Mouse (Mus musculus) kidney, postnatal 10 days (tissue): ENCODE data around the gene Paxx.

Experiments used
- DNase-seq: peaks from one replicate; pipeline ENCODE4 v3.0.0; 2021; ENCODE audit warnings: mixed read lengths

The Paxx gene

GRCm38 (mm10) chr2:25480541-25480940 lies 19.6 kb upstream of the Paxx start:
- no peak for DNase-seq

- no peak for DNase-seq
Observed at GRCm38 (mm10) chr2:25479551-25480311, 18.8 kb upstream of the Paxx start.

DNA sequence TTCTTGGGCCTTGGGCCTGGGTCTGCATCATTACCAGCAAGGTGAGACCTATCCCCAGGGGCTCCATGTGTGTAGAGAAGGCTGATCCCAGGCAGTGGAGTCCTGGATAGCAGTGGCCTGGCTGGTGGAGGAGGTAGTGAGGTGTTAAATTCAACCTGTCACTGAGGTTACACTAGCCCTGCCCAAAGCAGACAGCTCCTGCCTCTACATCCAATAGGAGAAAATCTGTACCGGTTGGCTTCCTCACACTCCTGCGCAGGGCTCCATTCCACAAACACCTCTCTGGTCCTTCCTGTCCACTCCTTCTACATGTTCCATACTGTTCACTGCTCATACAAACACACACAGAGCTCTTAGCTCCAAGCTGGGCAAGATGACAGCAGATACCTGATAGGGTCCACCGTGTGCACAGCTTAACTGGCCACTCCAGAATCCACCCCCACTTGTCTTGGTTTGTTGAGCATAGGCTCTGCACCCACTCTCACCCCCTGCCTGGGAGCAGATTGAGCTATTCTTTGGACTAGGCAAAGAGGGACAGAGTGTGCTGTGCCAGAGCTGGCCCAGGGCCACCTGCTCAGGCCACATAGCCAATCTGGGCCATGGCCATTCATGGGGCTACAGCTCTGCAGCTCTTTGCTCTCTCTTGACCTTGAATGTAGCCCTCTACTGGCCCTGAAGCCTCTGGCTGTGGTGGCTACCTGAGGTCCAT lies 17.2 kb upstream of the Paxx start:
- no peak for DNase-seq

DNA sequence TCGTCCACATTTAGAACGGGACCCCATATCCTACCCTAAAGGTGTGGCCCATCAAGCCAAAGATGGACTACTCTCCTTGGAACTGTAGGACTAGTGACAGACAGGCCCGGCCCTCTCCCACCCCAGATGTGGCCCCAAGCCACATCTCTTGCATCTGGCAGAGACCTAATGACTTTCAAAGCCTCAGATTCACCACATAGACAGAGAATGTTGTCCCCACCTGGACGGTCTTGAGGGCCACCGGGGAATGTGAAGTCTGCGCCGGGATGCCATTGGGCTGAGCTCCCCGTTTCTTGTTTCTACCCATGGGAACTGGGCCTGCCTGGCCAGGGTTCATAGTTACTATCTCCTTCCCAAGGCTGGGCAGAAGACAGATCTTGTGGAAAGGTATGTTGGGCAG lies 16.6 kb upstream of the Paxx start:
- DNase-seq, result no peak

- no peak for DNase-seq
Observed at GRCm38 (mm10) chr2:25472550-25472949, 11.7 kb upstream of the Paxx start.

GRCm38 (mm10) chr2:25469969-25470368 lies 9.1 kb upstream of the Paxx start, which contains the start of gene Ptgds:
Gene Ptgds, minus strand, starts transcription at chr2:25470046.
- DNase-seq, result no peak

GRCm38 (mm10) chr2:25468962-25469915 lies 8.3 kb upstream of the Paxx start:
- peak; percentile 73 for DNase-seq

DNA sequence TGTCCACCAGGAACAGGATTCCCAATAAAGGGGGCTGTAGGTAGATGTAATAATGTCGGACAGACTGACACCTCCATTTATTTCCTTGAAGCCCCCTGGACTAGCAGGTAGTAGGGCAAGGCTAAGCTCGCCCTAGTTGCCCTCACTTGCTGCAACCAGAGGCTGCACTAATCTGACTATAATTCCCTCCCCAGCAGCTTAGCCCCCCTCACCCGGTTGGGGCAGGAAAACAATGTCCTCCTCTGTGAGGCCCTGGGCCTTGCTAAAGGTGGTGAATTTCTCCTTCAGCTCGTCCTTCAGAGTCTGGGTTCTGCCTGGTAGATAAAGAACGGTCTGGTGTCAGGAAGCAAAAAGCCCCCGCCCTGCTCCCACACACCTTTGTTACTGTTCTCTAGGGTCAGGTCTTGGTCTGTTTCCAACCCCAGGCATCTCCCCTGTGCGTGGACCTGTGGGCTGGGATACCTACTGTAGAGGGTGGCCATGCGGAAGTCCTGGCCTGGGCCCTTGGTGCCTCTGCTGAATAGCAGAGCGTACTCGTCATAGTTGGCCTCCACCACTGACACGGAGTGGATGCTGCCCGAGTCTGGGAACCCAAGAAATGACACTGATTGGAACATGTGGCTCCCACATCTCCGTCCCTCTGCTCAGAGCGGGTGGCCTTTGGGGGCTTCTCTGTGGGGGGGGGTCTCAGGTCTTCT lies 6.9 kb upstream of the Paxx start:
- no peak for DNase-seq

DNA sequence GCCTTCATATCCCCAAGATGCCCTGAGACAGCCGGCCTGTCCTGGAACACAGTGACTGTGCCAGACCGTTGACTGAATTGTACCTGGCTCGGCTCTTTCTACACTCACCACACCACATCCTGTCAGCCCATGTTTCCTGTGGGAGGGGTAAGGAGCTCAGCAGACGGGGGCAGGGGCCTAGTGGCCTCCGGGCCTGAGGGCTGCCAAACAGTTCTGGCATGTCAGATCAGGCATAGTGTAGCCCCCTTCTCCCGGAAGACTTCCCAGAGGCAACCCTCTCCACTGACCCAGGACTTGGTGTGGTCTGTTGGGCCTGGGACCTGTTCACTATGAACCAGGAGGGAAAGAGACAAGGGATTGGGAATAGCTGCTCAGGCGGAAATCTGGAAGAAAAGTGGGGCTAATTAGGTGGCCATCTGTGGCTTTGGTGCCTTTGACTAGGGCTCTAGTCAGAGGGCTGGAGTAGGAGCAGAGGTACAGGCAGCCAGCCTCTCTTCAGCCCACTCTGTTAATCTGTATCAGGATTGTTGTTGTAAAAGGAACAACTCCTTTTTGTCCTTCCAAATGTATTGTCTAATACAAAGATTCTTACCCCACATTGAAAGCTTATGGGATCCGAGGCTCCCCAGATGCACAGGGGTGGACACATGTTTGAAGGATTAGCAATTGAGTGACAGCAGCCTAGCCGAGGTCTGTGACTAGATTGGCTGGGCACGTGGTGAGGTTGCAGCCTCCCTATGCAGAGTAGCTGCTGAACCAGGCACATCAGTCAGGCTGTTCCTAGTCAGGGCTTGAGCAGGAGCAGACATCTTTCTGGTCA lies 5.1 kb upstream of the Paxx start:
- no peak for DNase-seq

DNA sequence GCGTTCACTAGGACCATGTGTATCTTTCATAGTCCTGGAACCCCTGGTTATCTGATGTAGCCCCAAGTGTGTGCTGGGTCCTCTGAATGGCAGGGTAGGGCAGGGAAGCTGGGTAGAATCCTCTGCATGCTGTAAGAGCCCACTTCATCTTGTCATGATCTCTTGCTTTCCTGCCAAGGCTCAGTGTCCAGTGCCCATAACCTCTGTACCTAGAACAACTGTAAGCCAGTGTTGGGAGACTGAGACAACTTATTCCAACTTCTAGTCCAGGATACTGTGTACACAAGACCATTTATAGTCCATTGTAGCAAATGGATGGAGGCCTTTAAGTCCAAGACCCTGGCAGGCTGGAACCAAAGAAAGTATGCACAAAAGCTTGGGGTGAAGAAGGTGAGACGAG lies 4.4 kb upstream of the Paxx start:
- no peak for DNase-seq

- DNase-seq, result no peak
Observed at GRCm38 (mm10) chr2:25463630-25464029, 2.7 kb upstream of the Paxx start.

GRCm38 (mm10) chr2:25461407-25461806 lies 513 bp upstream of the Paxx start:
- no peak for DNase-seq

DNA sequence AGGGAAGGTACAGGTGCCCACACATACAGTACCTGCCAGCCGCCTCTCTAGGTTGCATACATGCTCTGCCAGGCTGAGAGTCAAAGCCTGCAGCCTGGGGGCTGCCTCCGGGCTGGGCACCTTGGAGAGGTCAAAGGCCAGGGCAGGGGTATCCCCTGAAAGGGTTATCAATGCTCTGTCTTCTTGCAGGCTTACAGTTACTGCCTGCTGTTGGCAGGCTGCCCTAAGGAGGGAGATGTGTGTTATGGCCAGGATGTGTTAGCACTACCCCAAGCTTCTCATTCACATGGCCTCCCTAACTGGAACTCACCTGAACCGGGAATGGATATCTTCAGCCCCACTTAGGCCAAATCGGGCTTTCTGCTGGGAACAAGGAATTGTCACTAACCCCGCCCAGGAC lies 759 bp downstream of the Paxx start:
- DNase-seq, result peak; percentile 51

GRCm38 (mm10) chr2:25458911-25459310 lies 2.0 kb downstream of the Paxx start:
- DNase-seq, result peak; percentile 64

- no peak for DNase-seq
Observed at GRCm38 (mm10) chr2:25457022-25457896, 3.6 kb downstream of the Paxx start.

DNA sequence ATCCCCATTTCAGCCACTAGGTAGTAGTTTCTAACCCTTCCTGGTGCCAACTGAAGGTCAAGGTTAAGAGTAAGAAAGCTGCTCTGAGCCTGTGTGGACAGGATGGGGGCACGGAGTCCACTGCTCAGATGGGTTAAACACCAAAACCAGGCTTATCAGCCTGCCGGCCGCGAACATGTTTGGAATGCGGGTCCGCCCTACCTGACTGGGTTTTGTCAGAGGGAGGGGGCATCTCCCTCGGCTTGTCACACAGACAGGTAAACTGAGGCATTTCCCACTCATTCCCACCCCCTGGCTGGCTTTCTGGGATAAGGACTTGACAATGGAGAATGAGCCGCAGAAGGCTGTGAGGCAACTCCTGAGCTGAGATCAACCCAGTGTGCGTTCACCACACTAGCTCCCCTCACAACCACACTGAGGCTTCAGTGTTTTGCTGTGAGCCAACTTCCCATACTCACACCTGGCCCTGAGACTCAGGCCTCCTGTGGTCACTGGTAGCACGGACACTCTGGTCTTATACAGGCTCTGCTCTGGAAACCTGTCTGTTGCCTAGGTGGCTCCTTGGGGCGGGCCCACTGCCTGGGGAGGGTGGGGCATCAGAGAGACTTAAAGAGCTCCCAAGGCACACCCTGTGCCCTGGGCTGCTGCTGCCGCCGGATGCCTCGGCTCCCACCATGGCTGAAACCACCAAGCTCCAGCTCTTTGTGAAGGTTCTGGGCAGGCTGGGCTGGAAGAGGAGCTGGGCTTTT lies 4.5 kb downstream of the Paxx start, which contains the start of gene Clic3:
Clic3 (plus strand) TSS at position 634 of the 749 bp plus-strand sequence.
- DNase-seq, result peak; percentile 40

DNA sequence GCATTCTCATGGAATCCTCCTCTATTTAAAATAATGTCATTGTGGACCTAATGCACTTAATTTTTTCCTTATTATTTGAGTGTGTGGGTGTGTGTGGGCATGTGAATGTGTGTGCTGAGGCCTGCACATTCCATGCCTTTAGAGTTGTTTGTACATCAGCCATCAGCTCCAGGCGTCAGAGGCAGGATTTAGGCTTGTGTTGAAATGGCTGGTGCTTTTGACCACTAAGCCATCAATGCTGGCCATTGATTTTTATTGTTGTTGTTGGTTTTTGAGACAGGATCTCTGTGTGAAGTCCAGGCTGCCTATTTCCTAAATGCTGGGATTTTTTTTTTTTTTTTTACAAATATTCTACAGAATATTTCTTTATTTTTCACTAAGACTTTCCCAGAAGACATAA lies 7.9 kb downstream of the Paxx start:
- no peak for DNase-seq

- no peak for DNase-seq
Observed at GRCm38 (mm10) chr2:25450853-25451647, 9.8 kb downstream of the Paxx start.

GRCm38 (mm10) chr2:25442682-25443081 lies 18.2 kb downstream of the Paxx start:
- no peak for DNase-seq
